Mouse (Mus musculus): ENCODE measurements around the gene Rfc3.
"Not testable (repeated sequence)": the region's sequence is repeated elsewhere in the genome, so short reads cannot be mapped to it uniquely, and the experiment has no call there.

The Rfc3 gene

DNA sequence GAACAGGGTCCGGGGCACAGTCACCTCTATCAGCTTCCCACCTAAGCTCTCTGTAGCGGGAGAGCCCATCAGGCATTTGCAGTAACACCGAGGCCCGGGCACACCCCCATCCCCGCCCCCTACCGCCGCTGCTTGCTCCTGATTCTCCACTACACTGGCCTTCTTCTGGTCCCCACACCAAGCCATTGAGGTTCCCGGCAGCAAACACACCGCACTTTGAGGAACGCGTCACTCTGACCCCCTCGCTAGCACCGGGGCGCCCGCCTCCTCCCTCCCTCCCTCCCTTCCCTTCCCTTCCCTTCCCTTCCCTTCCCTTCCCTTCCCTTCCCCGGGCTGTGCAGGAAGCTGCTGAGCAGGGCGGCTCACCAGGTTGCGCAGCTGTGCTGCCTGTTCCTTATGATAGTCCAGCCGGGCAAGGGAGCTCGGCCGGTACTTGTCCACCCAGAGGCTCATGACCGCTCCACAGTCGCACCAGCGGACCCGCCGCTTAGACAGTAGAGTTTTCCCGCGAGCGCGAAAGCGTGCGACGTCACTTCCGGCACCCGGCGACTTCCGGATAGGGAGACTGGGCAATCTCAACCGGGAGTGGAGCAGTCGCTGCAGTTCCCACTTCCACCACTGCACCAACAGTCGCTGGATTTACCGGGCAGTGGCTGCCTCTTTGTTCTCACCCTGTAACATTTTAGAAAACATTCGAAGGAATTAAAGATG is at the start of gene Rfc3:
TSS of gene Rfc3 (minus strand) at position 543 of the 711 bp plus-strand sequence.
- peak; percentile 87 to 95 for DNase-seq (ENCODE audit: low spot score in 2 of 2)

- not testable (repeated sequence) for DNase-seq (ENCODE audit: low spot score in 2 of 2)
These were observed 42.6 kb upstream of the Rfc3 start for GRCm38 (mm10) chr5:151693636-151694035.

DNA sequence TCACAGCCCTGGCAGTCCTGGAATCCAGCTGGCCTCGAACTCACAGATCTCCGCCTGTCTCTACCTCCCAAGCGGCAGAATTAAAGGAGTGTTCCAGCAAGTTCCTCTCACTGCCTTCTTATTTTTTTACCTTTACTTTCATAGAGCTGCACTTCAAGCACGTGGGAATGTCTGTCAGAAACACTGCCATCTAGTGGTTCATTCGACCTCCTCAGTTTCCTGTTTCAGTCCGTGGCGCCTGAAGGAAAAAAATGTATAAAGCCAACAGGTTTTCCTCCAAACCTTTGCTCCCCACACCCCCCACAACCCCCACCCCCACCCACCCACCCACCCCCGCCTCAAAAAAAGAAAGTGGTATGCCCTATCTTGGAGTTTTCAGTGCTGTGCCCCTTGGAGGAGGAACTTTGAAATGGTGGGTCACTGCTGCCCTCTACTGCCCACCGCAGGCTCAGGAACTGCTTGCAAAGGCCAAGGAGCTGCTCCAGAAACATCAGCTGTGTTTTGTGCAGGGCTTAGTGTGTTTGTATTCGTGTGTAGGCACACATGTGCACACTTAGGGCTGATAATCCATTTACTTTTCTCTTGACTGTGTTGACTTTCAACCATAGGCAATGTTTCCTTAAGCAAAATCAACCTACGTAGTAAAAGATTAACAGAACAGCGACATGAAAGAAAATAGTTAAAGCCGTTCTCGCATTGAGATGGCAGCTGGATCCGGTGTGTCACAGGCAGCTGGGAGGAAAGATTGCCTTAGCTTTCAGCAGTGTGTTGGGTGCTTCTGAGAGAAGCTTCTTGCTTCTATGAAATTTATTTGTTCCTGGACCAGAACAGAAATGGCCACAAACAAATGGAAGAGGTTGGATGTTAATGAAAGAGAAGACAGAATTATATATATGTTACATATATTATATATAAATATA is 35.8 kb upstream of the Rfc3 start:
- DNase-seq (ENCODE audit: low spot score in 2 of 2), result peak; percentile 49 to 77

GRCm38 (mm10) chr5:151662207-151662606 is 11.2 kb upstream of the Rfc3 start:
- no peak for DNase-seq (ENCODE audit: low spot score in 2 of 2)

GRCm38 (mm10) chr5:151651411-151651784 is 356 bp upstream of the Rfc3 start:
- DNase-seq (ENCODE audit: low spot score in 2 of 2), result no peak

- no peak for DNase-seq (ENCODE audit: low spot score in 2 of 2)
These were observed 6.2 kb downstream of the Rfc3 start for GRCm38 (mm10) chr5:151644845-151645244.

GRCm38 (mm10) chr5:151642867-151643266 is 8.2 kb downstream of the Rfc3 start:
- no peak for DNase-seq (ENCODE audit: low spot score in 2 of 2)

GRCm38 (mm10) chr5:151642102-151642501 is 8.9 kb downstream of the Rfc3 start:
- no peak for DNase-seq (ENCODE audit: low spot score in 2 of 2)

- DNase-seq (ENCODE audit: low spot score in 2 of 2), result no peak
These were observed 45.1 kb downstream of the Rfc3 start, which contains the start of gene Vmn2r18 for GRCm38 (mm10) chr5:151605921-151606320. Vmn2r18 (minus strand) TSS chr5:151606021.

DNA sequence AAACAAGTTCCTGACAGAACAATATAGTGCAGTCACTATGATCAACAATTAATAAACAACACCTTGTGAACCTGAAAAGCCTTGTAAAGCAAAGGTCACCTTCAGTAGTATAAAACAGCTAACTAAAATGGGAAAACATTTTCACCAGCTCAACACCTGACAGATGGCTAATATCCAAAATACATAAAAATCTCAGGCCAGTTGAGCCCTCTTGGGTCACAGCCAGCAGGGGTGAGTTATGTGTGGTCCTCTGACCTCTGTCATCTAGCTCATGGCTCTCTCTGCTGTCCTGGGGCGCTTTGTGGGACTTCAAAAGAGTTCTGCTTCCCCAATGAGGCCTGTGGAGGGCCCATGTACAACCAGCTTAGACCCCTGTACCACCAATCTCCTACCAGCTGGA is 49.3 kb downstream of the Rfc3 start:
- no peak for DNase-seq (ENCODE audit: low spot score in 2 of 2)

All from frontal cortex, postnatal 10 days (tissue).